Mouse (Mus musculus): ENCODE measurements around the gene Strc.
A peak's percentile ranks its signal among the peaks of the same experiment; 100 is the strongest.
"Not testable (repeated sequence)": the region's sequence is repeated elsewhere in the genome, so short reads cannot be mapped to it uniquely, and the experiment has no call there.

Strc gene

DNA sequence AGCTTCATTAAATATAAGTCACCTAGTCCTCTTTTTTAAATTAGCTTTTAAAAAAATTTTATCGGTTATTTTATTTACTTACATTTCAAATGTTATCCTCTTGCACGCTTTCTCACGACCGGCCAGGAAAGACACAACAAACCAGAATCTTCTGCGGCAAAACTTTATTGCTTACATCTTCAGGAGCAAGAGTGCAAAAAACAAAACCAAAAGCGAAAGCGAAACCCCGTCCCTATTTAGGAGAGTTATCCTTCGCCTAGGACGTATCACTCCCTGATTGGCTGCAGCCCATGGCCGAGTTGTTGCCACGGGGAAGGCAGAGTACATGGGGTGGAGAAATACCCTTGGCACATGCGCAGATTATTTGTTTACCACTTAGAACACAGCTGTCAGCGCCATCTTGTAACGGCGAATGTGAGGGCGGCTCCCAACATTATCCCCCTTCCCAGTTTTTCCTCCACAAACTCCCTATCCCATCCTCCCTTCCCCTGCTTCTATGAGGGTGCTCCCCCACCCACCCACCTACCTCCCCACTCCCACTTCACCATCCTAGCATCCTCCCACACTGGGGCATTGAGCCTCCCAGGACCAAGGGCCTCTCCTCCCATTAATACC, at the start of gene Strc:
TSS of gene Strc (minus strand) at position 208 of the 615 bp plus-strand sequence.
- not testable (repeated sequence) for DNase-seq

DNA sequence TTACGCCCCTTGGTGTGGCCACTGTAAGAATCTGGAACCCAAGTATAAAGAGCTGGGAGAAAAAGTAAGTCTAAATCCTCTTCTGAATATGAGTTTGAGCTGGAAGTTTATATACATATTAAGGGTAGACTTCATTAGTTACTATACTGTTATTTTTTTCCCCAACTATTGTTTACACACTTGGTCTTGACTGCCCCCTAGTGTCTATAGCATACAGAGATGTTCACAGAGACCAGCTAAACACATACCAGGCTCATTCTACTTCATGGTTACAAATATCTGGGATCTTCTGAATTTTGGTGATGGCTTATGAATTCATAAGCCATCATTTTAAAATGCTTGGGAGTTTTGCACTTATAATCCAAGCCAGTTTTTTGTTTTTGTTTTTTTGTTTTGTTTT, 47.9 kb upstream of the Strc start:
- DNase-seq: no peak

DNA sequence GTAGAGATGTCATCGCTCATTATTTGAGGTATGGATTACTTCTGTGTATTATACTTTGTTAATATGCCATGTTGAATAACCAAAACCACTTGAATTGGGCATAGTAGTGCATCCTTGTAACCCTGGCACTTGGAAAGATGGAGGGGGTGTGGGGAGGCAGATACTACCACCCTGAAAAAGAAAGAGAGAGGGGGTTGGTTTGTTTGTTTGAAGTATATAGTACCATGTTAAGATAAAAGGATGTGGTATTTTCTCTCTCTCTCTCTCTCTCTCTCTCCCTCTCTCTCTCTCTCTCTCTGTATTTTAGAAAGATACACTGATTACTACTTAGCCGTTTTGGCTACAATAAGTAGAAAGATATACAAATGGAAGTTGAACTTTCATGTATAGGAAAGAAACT, 38.9 kb upstream of the Strc start:
- DNase-seq: peak; percentile 4

DNA sequence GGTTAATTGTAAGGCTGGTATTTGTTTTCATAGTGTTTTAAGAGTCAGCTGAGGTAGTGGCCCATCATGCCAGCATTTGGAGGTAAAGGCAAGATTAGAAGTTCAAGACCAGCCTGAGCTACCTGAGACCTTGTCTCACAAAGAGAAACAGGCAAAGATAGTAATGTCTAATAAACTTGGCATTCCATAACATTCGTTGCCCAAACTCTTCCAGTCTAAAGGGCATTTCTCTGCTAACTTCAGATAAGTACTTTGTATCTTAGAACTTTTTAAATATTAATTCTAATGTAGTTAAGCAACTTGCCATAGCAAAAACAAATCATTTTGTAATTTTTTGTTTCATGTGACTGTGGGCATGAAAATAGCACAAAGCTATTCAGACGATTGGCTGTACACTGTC, 36.2 kb upstream of the Strc start:
- peak; percentile 27 for DNase-seq

DNA sequence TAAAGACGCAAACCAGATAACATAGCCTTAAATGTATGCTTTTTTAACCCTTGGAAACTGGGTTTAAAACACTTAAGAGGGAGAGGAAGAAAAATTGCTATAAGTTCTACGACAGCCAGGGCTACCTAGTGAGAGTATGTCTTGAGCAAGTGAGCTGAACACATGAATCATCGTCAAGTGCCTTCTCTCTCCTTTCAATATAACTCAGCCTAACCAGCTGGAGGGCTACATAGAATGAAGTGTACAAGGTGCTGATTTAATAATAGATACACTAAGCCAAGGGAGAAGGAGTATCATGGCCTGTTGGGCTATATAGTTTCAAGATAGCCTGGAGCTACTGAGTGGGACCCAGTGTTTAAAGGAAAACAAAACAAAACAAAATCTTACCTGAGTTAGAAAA, 31.5 kb upstream of the Strc start:
- no peak for DNase-seq

DNA sequence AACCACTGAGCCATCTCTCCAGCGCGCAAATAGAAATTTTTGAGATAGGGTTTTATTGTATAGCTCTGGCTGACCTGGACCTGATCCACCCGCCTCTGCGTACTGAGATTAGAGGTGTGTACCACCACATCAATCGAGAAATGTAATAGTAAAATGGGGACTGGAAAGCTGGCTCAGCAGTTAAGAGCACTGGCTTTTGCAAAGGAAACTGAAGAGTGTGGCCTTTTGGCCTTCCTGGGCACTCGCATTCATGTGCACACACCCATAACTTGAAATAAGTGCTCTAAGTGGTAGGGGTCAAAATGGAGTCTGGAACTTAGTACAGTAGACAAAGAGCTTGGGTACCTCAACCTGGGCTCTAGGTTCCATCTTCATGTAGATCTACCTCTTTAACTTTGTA, 29.4 kb upstream of the Strc start:
- DNase-seq: peak; percentile 87

DNA sequence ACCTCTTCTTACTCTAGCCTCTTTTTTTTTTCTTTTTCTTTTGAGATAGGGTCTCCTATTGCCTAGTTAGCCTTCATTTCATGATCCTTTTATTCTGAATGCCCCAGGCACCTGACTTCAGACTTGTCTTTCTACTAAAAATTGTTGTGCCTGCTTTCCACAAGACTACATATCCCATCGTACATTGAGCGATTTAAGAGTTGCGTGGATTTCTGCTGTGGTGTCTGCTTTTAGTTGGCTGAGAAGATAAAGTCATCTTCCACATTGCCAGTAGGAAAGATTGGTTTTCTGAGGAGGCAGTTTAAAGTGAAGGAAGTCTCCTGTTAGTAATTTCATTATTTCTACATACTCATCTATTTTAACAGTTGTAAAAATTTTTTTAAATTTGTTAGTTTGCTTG, 28.6 kb upstream of the Strc start:
- peak; percentile 48 for DNase-seq

DNA sequence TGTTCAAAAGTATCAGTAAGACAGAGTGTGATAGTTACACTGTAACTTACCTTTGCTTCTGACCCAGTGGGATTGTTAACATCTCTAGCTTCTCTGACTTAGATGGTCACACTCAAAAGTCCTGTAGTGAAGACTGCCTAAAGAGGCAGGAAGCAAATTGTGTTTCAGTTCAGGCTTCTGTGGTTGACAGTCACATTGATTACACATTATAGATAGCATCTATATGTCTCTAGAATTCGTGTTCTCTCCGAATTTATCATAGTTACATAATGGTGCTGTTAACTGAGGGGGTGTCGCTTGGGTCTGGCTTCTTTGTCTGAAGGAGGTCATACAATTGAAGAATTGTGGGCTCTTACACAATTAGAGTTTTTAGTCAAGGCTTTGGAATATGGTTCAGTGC, 28.1 kb upstream of the Strc start:
- peak; percentile 3 for DNase-seq

DNA sequence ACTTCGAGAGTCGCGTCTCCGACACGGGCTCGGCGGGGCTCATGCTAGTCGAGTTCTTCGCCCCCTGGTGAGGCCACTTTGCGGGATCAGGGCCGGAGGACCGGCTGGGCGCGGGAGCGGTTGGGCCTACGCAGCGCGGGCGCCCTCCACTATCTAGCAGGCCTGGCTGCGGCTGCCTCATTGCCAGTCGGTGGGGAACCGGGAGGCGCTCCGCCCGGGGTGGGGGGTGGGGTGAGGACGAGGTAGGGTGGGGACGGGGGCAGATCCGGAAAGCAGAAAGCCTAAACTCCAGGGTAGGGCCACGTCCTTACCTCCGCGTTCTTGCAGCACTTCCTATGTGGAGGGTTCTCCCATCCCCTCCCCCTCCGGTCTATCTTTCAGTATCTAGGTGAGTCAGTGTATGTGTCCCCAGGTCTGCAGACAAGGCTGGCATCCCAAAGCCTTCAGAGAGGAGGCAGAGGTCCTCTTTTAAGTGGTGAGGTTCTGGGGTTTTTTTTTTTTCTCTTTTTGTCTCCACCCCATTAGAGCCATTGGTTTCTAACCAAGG, 27.2 kb upstream of the Strc start:
- DNase-seq: no peak

DNA sequence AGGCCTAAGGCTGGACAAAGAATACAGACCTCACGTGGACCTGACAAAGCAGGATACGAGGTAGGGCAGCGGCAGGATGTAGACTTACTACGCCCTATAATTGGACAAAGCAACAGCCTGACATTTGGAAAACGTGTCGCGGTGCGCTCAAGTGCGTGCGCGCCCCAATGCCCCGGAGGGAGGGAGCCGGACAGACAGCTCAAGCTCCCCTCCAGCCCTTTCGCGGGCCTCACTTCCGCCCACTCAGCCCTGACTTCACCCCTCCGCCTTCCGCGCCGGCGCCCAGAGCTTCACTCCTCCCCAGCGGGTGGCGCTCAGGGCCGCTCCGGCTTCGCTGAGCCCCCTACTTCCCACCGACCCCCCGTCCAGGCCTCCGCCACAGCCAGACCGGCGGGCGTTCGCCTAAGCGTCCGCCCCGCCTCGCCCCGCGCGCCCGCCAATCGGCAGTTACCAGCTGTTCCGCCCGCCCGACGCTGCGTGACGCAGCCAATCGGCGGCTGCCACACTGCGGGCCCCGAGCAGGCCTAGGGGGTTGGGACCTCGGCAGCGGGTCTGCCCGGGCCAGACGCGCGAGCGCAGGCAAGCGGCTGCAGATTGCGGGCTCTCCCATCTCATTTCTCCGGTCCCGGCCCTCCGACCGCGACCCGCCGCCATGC, 26.5 kb upstream of the Strc start, which contains the start of the genes Pdia3 and Catsper2:
TSS of gene Pdia3 (plus strand) at position 389 of the 656 bp plus-strand sequence.
TSS of gene Catsper2 (minus strand) at position 406 of the 656 bp plus-strand sequence.
- peak; percentile 100 for DNase-seq

DNA sequence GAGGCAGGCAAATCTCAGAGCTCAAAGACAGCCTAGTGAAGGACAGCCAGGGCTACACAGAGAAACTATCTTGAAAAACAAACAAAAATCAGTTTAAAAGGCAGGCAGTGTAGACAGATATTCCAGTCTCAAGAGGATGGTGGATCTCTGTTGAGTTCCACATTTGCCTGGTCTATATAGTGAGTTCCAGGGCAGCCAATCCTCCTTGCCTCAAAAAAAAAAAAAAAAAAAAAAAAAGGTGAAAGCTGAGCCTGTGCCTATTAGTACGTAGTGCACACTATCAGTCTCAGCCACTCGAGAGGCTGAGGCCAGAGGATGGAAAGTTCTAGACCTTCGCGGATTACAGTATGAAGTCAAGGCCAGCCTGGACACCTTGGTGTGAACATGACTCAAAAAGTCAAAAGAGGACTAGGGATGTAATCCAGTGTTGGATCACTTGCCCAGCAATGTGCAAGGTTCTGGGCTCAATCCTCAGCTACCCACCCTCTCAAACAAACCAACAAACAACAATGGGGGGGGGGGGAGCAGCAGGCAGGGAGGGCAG, 25.9 kb upstream of the Strc start:
- peak; percentile 84 for DNase-seq

DNA sequence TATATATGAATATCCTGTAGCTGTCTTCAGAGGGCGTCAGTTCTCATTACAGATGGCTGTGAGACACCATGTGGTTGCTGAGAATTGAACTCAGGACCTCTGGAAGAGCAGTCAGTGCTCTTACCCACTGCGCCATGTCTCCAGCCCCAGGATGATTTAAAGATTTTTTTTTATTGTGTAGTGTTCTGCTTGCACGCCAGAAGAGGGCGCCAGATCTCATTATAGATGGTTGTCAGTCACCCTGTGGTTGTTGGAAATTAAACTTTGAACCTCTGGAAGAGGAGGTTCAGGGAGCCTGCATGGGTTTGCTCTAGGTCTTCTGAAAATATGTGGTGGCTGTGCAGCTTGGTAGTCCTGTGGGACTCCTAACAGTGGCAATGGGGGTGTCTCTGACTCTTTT, 21.2 kb upstream of the Strc start:
- DNase-seq: peak; percentile 51

DNA sequence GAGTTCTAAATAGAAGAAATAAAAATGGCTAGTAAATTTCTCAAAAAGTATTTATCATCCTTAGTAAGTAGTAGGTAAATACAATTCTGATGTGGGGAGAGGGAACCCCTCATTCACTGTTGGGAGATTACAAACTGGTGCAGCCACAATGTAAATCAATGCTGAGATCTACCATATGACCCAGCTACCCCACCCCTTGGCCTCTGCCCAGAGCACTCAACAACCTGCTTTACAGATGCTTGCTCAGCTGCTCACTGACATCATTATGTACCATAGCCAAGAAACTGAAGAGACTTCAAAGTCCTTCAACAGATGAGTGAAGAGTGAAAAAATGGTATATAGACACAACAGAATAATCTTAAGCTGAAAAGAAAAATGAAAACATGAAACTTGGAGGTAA, 16.3 kb upstream of the Strc start:
- peak; percentile 54 for DNase-seq

DNA sequence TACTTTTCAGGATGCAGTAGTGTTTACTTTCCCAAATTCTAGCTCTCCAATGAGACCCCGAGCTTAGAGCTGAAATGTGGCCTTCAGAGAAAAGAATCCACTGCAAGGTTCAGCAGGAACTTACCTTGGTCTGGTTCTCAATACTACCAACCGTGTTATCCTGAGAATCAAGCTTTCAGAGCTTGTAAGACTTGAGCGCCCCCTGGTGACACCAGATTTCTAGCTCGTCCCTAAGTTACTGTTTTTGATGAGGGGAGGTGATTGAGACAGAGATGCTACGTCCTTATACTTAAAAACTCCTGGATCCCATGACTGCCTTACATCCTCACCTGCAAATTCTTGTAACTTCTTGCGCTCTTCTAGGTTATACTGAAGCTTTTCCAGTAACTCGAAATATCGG, 9.7 kb upstream of the Strc start:
- DNase-seq: no peak

DNA sequence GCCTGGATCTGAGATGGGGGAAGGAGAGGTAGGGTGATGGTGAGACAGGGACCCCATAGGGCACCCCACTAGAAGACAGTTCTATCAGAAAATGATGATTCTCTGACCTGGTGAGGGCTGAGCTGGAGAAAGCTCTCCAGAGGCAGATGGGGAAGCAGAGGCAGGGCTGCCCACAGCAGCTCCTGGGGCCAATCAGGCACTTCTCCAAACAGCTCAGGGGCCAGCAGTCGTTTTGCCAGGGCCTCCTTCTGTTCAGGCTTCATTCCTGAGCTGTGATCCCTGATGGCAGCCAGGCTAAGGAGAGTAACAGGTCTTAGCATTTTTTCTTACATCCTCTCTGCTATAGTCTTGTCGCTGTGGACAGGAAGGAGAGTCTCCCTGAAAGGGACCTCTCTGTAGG, 12.2 kb downstream of the Strc start:
- DNase-seq: no peak

DNA sequence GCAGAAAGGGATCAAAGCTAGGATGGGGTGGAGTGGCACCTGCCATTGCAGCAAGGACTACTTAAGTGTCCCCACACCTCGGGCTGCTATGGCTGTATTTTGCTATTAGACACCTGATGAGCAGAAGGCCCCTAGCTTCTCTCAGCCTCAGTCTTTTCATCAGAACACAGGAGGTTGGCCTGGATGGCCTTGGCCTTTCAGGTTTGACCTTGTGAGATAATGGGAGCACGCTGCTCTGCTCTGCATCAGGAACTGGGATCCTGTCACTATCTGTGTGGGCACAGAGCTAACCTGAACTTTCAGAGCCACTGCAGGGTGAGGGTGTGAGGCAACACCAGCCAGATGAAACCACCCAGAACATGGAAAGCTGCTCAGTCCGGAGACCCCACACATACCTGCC, 14.7 kb downstream of the Strc start:
- no peak for DNase-seq

DNA sequence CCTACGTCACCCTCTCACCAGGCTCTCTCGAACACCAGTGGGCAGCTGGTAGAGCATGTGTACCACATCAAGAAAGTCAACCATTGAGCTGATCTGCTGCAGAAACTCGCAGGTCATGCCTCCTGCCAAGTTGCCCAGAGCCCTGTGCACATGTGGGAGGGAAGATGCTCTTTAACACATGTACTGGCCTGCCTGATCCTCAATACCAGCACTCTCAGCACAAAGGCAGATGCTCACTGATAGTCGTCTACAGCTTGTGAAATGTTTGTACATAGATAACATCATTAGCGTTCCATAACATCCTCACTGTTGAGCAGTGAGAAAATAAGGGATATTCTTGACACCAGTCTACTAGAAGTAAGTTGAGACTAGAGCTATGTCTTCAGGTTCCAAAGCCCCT, 16.0 kb downstream of the Strc start:
- DNase-seq: no peak

DNA sequence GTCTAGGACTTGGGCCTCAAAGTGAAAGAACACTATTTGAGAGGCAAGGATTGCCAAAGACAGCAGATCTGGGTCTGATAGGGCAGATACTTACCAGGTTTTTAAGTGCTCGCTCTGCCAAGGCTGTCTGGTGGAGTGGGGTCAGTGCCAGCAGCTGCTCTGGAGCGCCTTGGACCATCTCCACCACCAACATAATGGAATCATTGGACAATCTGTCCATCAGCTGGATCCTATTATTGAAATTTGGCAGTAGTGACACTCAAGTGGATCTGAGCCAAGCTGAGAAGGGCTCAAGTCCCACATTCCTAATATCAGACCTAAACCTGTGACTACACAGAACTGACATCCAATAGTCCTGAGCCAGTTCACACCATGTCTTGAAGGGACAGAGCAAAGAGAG, 18.1 kb downstream of the Strc start:
- DNase-seq: no peak

DNA sequence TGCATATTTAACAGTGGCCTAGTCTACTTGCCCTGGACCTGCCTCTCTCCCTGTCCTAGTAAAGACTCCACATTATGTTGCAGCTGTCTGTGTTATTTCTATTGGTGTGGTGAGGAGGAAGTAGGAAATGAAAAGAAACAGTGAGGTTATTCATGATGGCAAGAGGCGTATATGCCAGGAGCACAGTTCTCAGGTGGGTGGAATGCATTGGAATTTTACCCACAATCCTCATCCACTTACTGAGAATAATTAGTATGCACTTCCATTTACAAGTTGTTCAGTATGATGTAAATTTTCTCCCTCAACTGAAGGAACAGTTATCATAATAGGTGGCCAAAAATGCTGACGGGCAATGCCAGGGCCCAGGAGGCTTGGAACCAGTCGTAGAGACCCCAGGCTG, 23.3 kb downstream of the Strc start:
- DNase-seq: no peak

DNA sequence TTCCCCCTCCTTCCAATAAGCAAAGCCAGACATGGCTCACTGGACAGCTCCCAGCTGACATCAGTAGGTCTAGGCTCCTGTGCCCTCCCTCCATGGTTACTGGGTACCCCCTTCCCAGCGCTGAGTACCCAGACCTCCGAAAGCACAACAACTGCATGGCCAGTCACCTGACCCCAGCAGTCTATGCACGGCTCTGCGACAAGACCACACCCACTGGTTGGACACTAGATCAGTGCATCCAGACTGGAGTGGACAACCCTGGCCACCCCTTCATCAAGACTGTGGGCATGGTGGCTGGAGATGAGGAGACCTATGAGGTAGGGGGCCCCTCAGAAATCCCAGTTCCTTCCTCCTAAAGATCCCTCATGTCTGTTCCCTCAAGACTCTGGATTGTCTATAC, 27.5 kb downstream of the Strc start:
- no peak for DNase-seq

DNA sequence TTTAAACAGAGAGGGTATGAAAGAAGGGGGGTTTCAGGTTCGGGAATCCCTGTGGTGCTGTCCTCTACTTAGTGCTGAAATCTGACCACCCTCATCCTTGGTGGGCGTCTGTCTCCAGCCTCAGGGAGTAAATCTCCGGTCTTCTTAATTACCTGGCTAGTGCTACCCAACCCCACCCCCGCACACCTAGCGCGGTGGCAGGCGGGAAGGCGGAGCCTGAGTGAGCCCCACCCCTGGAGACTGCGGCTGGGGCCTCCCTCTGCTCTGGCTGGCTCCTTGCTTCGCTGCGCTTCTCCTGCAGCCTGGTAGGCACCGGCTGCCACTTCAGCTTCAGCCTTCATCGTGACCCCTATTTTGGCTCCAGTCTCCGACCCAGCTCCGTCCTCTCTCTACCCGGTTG, 28.6 kb downstream of the Strc start:
- no peak for DNase-seq

DNA sequence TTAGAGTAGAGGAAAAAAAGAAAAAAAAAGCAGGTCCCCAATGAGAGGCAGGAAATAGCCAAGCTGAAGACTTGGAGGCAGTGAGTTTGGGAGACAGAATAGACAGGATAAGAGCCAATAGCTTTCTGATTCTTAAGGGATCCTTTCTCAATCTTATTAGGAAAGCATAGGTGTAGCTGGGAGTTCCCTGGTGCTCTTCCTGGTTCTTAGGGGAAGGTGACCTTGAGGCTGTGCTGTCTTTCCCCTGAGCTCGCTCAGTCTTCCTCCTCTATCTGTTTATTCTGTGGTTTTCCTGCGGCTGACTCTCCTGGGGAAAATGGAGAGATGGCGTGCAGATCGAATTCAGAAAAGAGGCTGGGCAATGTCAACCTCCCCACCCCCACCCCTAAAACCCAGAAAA, 29.0 kb downstream of the Strc start:
- DNase-seq: no peak

DNA sequence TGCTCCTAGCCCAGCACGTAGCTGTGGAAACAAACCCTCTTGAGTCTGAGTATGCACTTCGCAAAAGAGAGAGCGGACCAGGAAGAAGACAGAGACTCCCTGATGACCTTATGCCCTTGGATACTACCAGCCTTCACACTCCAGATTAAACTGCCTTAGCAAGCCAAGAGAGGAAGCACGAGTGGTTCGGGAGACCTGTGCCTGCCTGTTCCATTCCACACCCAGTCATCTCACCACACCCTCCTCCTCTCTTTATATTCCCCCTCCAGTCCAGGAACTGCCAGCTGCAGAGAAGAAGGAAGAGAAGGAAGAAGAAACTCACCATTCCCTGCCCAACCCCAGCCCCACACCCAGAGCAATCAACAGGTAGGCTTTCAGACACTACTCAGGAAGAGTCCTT, 29.5 kb downstream of the Strc start, which contains the start of gene Ckmt1:
TSS of gene Ckmt1 (plus strand) at position 221 of the 400 bp plus-strand sequence.
- no peak for DNase-seq
